Mouse (Mus musculus) forebrain, postnatal 0 days (tissue): Measurements from ENCODE around the gene Nup153. TPM values are rescaled to one million over a fixed set of nuclear protein-coding genes. Genes with fewer than 3 reads are reported as not detected.

Experiments
- ATAC-seq: fragments of 200-750 bp; cut with Nextera tagmentation; 2 replicates; pipeline ENCODE4 v1.8.0; 2017; ENCODE audit warnings: mild to moderate bottlenecking, moderate library complexity
- DNase-seq: peaks from one replicate; pipeline ENCODE4 v3.0.0-alpha.2; 2015
- H3K27ac ChIP-seq: fragments of 300-500 bp; sonication (generic); 2 replicates; pipeline ENCODE4 v1.5.1; 2014; ENCODE audit warnings: low read depth, mild to moderate bottlenecking, antibody characterized with exemption, low read length, moderate library complexity, mixed read lengths
- H3K27me3 ChIP-seq: fragments of 300-500 bp; sonication (generic); 2 replicates; pipeline ENCODE4 v1.6.1; 2014; ENCODE audit warnings: mild to moderate bottlenecking, low read length, mixed read lengths; ENCODE audit not compliant: insufficient read depth
- H3K36me3 ChIP-seq: fragments of 300-500 bp; sonication (generic); 2 replicates; pipeline ENCODE4 v1.6.1; 2014; ENCODE audit warnings: mild to moderate bottlenecking, moderate library complexity; ENCODE audit not compliant: insufficient read depth
- H3K4me1 ChIP-seq: fragments of 300-500 bp; sonication (generic); 2 replicates; pipeline ENCODE4 v1.6.1; 2014; ENCODE audit warnings: antibody characterized with exemption; ENCODE audit not compliant: insufficient read depth
- H3K4me2 ChIP-seq: fragments of 300-500 bp; sonication (generic); 2 replicates; pipeline ENCODE4 v1.6.1; 2014; ENCODE audit warnings: low read depth, mild to moderate bottlenecking, moderate library complexity
- H3K4me3 ChIP-seq: fragments of 300-500 bp; sonication (generic); 2 replicates; pipeline ENCODE4 v1.5.1; 2014; ENCODE audit warnings: low read depth, low read length, mixed read lengths
- H3K9ac ChIP-seq: fragments of 300-500 bp; sonication (generic); 2 replicates; pipeline ENCODE4 v1.6.1; 2014; ENCODE audit warnings: mild to moderate bottlenecking
- H3K9me3 ChIP-seq: fragments of 300-500 bp; sonication (generic); 2 replicates; pipeline ENCODE4 v1.6.1; 2016; ENCODE audit warnings: low read length
- CTCF ChIP-seq: sonication (generic); IDR thresholded peaks from 2 replicates; pipeline ENCODE4 v1.5.1; 2016; ENCODE audit warnings: antibody characterized with exemption, control low read depth, low read depth
- WGBS: fragments of 180-500 bp; shearing (Covaris S2); extraction: QIAGEN DNeasy Blood & Tissue Kit; methylation state at CpG from one replicate; pipeline ENCODE4 v1.1.7; 2014; 5-methylcytosine and 5-hydroxymethylcytosine counted together
- polyA plus RNA-seq: library from polyadenylated mRNA; unstranded; fragments of >200 nt; fragmentation: Nextera tagmentation; extraction: Ambion mirVana; gene quantifications from 2 replicates; pipeline ENCODE4 v1.2.1, GENCODE M21; 2015
- total RNA-seq: library from RNA; depleted of rRNA; stranded (reverse); fragments of >200 nt; gene quantifications from 2 replicates; pipeline ENCODE4 v1.2.3, GENCODE M21; 2014

Gene Nup153
- total and polyA plus RNA-seq, 2 experiments from 2014 or later = 11.5 to 62.4 TPM

DNA sequence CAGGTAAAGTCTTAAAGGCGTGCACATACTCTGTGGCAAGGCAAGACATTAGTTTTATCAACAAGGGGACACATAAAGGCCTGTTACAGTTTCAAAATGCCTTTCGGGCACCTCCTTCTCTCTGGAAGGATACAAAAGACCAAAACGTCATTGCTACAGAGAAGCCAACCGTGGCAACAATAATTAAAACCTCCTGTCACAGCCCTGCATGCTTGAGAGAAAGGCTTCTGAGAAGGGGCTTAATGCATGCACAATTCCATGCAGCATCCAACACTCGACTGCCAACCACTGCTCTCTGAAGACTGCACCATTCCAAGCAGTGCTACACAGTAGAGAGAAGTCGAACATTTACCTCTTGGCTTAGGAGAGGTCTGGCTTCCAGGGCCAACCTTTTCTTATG is 33.2 kb upstream of the Nup153 start:
- H3K4me1 ChIP-seq = no peaks in the 10 kb centered on the region
- TF ChIP-seq CTCF = no peak

DNA sequence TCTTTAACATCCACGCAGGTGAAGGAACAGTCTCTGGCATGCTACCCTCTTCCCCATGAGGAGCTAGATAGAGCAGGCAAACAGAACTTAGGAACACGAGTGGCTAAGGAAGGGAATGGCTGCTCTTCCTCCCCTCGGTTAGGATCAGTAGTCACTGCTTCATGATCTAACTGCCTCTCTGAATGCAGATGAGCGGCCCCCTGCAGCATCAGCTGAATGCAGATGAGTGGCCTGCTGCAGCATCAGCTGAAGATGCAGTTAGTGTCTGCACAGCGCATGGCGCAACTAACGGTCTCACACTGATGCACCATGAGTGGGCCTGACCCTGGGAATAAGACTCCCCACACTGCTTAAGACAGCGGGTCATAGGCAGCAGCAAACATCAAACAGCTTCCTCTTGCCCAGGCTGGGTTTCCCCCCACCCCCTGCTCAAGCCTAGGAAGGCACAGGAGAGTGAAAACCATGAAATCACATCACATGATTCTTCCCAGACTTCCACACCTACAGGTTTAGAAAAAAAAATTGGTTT is 31.6 kb upstream of the Nup153 start:
- Histone ChIP-seq H3K9ac (no peak overlapping the region), H3K4me1 (no peaks in the 10 kb centered on the region), H3K36me3 (peaks cover 10% of the 10 kb centered on the region), H3K4me2 (no peak overlapping the region), H3K27ac (no peak overlapping the region), H3K4me3 (no peak overlapping the region), H3K27me3 (no peaks in the 10 kb centered on the region), H3K9me3 (no peaks in the 10 kb centered on the region)
- no peak for DNase-seq
- ATAC-seq = no peak
- TF ChIP-seq CTCF = no peak
- WGBS = 54% methylated on average over 8 of the region's 8 CpGs

More for the DNA sequence above, 33.2 kb upstream of the Nup153 start:
- Histone ChIP-seq H3K27me3 (no peaks in the 10 kb centered on the region), H3K4me3 (no peak overlapping the region), H3K4me2 (no peak overlapping the region), H3K27ac (no peak overlapping the region), H3K9me3 (no peaks in the 10 kb centered on the region), H3K36me3 (peaks cover 10% of the 10 kb centered on the region), H3K9ac (no peak overlapping the region)
- DNase-seq (no peak), ATAC-seq (no peak)
- WGBS = 58% methylated on average over 6 of the region's 6 CpGs

DNA sequence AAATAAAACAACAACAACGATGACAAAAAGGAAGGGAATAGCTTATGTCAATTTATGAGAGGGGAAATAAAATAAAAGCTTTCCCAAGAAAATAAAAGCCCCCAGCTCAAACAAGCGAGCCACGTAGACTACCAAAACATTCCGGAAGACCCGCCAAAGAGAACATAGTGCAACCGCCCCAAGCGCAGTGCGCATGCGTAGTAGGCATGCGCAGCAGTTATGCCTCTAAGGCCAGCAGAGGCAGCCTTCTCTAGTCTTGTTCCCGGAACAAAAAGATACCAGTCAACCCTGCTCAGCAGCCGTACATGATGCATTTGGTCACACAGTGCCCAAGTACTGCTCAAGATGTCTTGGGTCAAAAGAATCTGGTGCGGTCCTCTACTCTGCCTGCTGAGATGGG is 30.9 kb upstream of the Nup153 start:
- Histone ChIP-seq H3K9ac (no peak overlapping the region), H3K9me3 (no peaks in the 10 kb centered on the region), H3K4me2 (no peak overlapping the region), H3K36me3 (peaks cover 10% of the 10 kb centered on the region), H3K4me1 (no peaks in the 10 kb centered on the region), H3K27ac (no peak overlapping the region), H3K4me3 (no peak overlapping the region), H3K27me3 (no peaks in the 10 kb centered on the region)
- DNase-seq (no peak), ATAC-seq (no peak)
- no peak for TF ChIP-seq CTCF
- 96% methylated on average over 13 of the region's 13 CpGs for WGBS

DNA sequence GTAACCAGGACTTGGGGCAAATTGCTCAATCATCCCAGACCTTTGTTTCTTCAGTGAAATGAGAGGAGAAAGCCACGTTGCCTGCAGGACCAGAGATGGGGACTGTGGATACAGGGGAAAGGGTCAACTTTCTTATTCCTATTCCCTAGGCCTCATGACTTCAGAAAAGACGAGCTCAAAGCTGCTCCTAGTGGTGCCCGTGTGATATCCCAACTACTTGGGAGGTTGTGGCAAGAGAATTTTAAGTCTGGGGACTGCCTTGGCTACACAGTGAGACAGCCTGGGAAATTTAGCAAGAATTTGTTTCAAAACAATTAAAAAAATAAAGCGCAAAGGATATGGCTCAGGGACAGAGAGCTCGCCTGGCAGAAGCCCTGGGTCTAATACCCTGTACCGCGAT is 30.2 kb upstream of the Nup153 start:
- no peak for DNase-seq
- H3K27ac ChIP-seq = no peak overlapping the region
- no peak for ATAC-seq
- H3K27me3 ChIP-seq = no peaks in the 10 kb centered on the region
- no peaks in the 10 kb centered on the region for H3K4me1 ChIP-seq
- H3K36me3 ChIP-seq = peaks cover 7% of the 10 kb centered on the region
- no peak overlapping the region for H3K9ac ChIP-seq
- no peak for TF ChIP-seq CTCF
- 88% methylated on average over 7 of the region's 7 CpGs for WGBS
- no peak overlapping the region for H3K4me3 ChIP-seq
- no peak overlapping the region for H3K4me2 ChIP-seq
- H3K9me3 ChIP-seq = no peaks in the 10 kb centered on the region

DNA sequence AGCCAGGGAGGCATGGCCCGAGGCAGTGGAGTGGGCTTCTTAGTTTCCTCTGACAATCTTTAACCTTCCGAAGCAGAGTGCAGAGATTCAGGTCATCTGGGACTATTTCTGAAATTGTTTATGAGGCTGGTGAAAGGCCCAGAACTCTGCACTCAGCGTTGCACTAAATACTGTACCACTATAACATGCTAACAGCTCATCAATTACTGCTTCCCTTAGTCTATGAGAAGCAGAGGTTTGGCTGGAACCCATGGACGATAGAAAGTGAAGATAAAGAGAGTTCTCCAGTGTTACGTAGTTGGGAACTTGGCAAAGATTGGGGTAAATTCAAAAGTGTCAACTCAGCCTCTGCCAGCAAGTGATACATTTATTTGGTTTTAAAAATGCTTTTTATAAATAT is 25.6 kb upstream of the Nup153 start:
- Histone ChIP-seq H3K9me3 (no peaks in the 10 kb centered on the region), H3K9ac (no peak overlapping the region), H3K27ac (no peak overlapping the region), H3K36me3 (peaks cover 15% of the 10 kb centered on the region), H3K27me3 (no peaks in the 10 kb centered on the region), H3K4me1 (no peaks in the 10 kb centered on the region), H3K4me2 (no peak overlapping the region), H3K4me3 (no peak overlapping the region)
- DNase-seq (no peak), ATAC-seq (no peak)
- no peak for TF ChIP-seq CTCF
- 91% methylated on average over 5 of the region's 5 CpGs for WGBS

DNA sequence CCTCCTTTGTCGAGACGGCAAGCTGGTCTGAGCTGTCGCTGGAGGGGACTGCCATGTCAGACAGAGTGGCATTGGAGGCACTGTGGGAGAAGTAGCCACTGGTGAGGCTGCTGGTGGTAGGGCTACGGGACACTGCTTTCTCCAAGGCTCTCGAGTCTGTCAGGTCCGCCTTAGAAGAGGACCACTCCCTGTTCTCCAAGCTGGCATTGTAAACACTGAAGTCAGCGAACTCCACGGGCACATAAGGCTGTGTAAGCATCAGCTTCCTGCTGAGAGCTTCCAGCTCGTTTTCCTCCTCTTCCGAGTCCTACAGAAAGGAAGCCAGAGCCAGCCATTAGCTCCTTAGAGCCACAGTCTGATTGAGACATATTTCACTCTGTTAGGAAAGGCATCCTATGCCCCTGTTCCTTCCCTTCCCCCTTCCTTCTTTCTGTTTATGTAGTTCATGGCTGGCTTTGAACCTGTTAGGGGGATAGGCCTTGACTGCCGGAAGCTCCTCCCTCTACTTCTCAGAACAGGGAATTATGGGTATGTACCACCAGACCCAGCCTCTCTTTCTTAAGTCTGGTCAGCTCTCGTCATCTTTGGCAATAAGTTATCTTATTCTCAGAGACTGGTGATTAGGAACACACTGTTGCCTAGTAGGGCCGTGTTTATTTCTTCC is 25.0 kb upstream of the Nup153 start:
- Histone ChIP-seq H3K27ac (no peak overlapping the region), H3K4me3 (no peak overlapping the region), H3K4me2 (no peak overlapping the region), H3K9ac (no peak overlapping the region), H3K36me3 (peaks cover 15% of the 10 kb centered on the region), H3K4me1 (no peaks in the 10 kb centered on the region), H3K27me3 (no peaks in the 10 kb centered on the region), H3K9me3 (no peaks in the 10 kb centered on the region)
- WGBS = 82% methylated on average over 13 of the region's 13 CpGs
- DNase-seq = no peak
- no peak for ATAC-seq
- no peak for TF ChIP-seq CTCF

DNA sequence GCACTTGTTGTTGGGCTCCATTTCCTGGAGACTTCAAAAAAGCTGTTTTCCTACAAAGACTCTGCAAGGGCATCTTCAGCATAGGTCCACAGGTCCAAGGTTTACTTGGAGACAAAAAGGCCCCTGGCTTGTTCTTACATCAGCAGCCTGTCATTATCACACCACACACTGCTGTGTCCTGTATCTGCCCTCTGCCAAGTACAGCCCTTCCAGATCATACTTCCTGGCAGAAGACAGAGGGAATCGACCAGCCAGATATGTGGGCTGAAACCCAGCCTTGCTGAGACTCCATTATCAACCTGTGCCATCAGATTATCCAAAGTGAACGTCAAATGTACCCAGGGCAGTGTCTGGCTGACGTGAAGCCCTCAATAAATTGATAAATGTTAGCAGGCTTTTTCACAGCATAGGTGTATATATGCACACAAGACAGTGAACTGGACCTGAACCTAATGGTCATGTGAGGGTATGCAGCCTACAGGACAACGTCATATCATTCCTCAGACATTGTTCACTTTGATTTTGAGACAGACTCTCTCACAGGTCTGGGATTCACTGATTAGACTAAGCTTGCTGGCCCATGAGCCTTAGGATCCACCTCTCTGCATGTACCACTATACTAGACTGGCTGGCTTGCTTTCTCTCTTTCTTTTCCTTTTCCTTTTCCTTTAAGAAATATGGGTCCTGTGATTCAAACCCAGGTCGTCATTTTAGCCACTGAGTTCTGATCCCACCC is 20.6 kb upstream of the Nup153 start:
- TF ChIP-seq CTCF = no peak
- Histone ChIP-seq H3K4me2 (no peak overlapping the region), H3K4me3 (no peak overlapping the region), H3K9me3 (no peaks in the 10 kb centered on the region), H3K27me3 (no peaks in the 10 kb centered on the region), H3K9ac (no peak overlapping the region), H3K36me3 (peaks cover 15% of the 10 kb centered on the region), H3K4me1 (no peaks in the 10 kb centered on the region), H3K27ac (no peak overlapping the region)
- no peak for DNase-seq
- 88% methylated on average over 5 of the region's 5 CpGs for WGBS
- no peak for ATAC-seq
